Mouse (Mus musculus): Measurements from ENCODE around the gene Polr2a. TPM values are rescaled to one million over a fixed set of nuclear protein-coding genes. Genes with fewer than 3 reads are reported as not detected.

The Polr2a gene
- total and polyA plus RNA-seq, 2 experiments from 2014 or later = 6.6 to 13.4 TPM

- Histone ChIP-seq H3K9me3 (replicated peaks; ENCODE audit: control insufficient read depth, low read length) (no peaks in the 10 kb centered on the region), H3K27ac (ENCODE audit: low read depth) (no peak overlapping the region), H3K4me1 (ENCODE audit: control insufficient read depth, insufficient read depth) (no peaks in the 10 kb centered on the region), H3K4me2 (ENCODE audit: low read depth, low read length) (no peak overlapping the region), H3K4me3 (ENCODE audit: low read depth, low read length) (no peak overlapping the region), H3K27me3 (ENCODE audit: control insufficient read depth, insufficient read depth, low read length) (no peaks in the 10 kb centered on the region), H3K9ac (replicated peaks; ENCODE audit: low read depth, low read length) (no peak overlapping the region), H3K36me3 (replicated peaks; ENCODE audit: control insufficient read depth, insufficient read depth, low read length) (no peaks in the 10 kb centered on the region)
- TF ChIP-seq CTCF (IDR thresholded peaks at IDR 0.05; ENCODE audit: low read depth) (peak; percentile 46), EP300 (IDR thresholded peaks at IDR 0.05; ENCODE audit: low read depth) (no peak)
- DNase-seq (ENCODE audit: low spot score) = no peak
- ATAC-seq (ENCODE audit: insufficient read depth, low read depth) = no peak
- 58% methylated on average over 9 of the region's 9 CpGs for WGBS
Measured at GRCm38 (mm10) chr11:69715482-69715881, 43.0 kb downstream of the Polr2a start.

- H3K27ac ChIP-seq (ENCODE audit: low read depth) = no peak overlapping the region
- H3K36me3 ChIP-seq (replicated peaks; ENCODE audit: control insufficient read depth, insufficient read depth, low read length) = no peaks in the 10 kb centered on the region
- no peak overlapping the region for H3K4me3 ChIP-seq (ENCODE audit: low read depth, low read length)
- H3K9ac ChIP-seq (replicated peaks; ENCODE audit: low read depth, low read length) = no peak overlapping the region
- TF ChIP-seq EP300 (IDR thresholded peaks at IDR 0.05; ENCODE audit: low read depth) = no peak
- no peak for ATAC-seq (ENCODE audit: insufficient read depth, low read depth)
- no peak for DNase-seq (ENCODE audit: low spot score)
- no peaks in the 10 kb centered on the region for H3K4me1 ChIP-seq (ENCODE audit: control insufficient read depth, insufficient read depth)
- H3K27me3 ChIP-seq (ENCODE audit: control insufficient read depth, insufficient read depth, low read length) = no peaks in the 10 kb centered on the region
- H3K4me2 ChIP-seq (ENCODE audit: low read depth, low read length) = no peak overlapping the region
- H3K9me3 ChIP-seq (replicated peaks; ENCODE audit: control insufficient read depth, low read length) = no peaks in the 10 kb centered on the region
- 63% methylated on average over 18 of the region's 18 CpGs for WGBS
Measured at GRCm38 (mm10) chr11:69714636-69715329, 43.7 kb downstream of the Polr2a start.

DNA sequence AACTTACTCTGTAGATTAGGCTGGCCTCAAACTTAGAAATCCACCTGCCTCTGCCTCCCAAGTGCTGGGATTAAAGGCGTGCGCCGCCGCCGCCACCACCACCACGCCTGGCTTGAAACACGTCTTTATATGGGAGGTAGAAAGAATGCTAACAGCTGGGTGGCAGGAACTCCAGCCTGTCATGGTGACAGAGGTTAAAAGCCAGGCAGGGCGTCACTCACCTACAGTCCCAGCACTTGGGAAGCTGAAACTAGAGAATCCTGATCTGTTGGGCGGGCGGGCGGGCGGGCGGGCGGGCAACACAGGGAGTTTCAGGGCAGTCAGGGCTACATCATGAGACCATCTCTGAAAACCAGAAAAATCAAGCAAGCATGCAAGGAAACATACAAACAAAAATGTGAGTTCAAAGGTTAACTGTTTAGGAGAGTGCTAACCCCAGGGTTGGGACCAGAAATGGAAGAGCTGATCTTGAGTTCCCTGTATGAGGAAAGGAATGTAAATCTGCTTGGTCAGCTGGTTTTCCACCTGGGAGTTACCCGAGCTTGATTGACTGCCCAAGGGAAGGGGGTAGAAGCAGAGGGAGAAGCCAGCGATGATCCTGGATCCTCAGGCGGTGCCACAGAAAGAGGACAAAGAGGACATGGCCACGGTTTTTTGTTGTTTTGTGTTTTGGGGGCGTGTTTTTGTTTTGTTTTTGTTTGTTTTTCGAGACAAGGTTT is 45.3 kb downstream of the Polr2a start:
- Histone ChIP-seq H3K9ac (replicated peaks; ENCODE audit: low read depth, low read length) (no peak overlapping the region), H3K27me3 (ENCODE audit: control insufficient read depth, insufficient read depth, low read length) (no peaks in the 10 kb centered on the region), H3K36me3 (replicated peaks; ENCODE audit: control insufficient read depth, insufficient read depth, low read length) (no peaks in the 10 kb centered on the region), H3K9me3 (replicated peaks; ENCODE audit: control insufficient read depth, low read length) (no peaks in the 10 kb centered on the region), H3K27ac (ENCODE audit: low read depth) (no peak overlapping the region), H3K4me1 (ENCODE audit: control insufficient read depth, insufficient read depth) (no peaks in the 10 kb centered on the region), H3K4me3 (ENCODE audit: low read depth, low read length) (no peak overlapping the region), H3K4me2 (ENCODE audit: low read depth, low read length) (no peak overlapping the region)
- DNase-seq (ENCODE audit: low spot score) = no peak
- 81% methylated on average over 20 of the region's 20 CpGs for WGBS
- no peak for ATAC-seq (ENCODE audit: insufficient read depth, low read depth)
- no peak for TF ChIP-seq CTCF (IDR thresholded peaks at IDR 0.05; ENCODE audit: low read depth)
- no peak for TF ChIP-seq EP300 (IDR thresholded peaks at IDR 0.05; ENCODE audit: low read depth)

DNA sequence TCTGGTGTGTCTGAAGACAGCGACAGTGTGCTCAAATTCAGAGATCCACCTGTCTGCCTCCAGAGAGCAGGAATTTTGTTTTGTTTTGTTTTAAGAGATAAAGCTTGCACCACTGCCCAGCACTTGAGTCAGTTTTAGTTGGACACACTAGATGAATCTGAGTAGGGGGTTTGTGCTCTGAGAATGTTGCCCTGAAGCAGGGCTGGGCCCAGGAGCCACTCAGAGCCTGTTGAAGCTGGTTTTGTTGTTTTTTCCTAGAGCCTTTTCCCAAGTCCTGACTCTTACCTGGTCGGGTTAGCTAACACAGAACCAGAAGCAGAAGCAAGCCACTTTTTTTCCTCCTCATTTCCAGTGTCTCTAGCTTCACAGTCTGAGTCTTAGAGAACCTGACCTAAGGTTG is 47.4 kb downstream of the Polr2a start:
- Histone ChIP-seq H3K9ac (replicated peaks; ENCODE audit: low read depth, low read length) (no peak overlapping the region), H3K27ac (ENCODE audit: low read depth) (no peak overlapping the region), H3K4me1 (ENCODE audit: control insufficient read depth, insufficient read depth) (peaks cover 11% of the 10 kb centered on the region; the same call in 1 of the 2 replicates), H3K4me2 (ENCODE audit: low read depth, low read length) (no peak overlapping the region), H3K4me3 (ENCODE audit: low read depth, low read length) (no peak overlapping the region), H3K27me3 (ENCODE audit: control insufficient read depth, insufficient read depth, low read length) (no peaks in the 10 kb centered on the region), H3K9me3 (replicated peaks; ENCODE audit: control insufficient read depth, low read length) (no peaks in the 10 kb centered on the region), H3K36me3 (replicated peaks; ENCODE audit: control insufficient read depth, insufficient read depth, low read length) (no peaks in the 10 kb centered on the region)
- TF ChIP-seq EP300 (IDR thresholded peaks at IDR 0.05; ENCODE audit: low read depth) = no peak
- TF ChIP-seq CTCF (IDR thresholded peaks at IDR 0.05; ENCODE audit: low read depth) = no peak
- WGBS = 80% methylated on average over 2 of the region's 2 CpGs
- no peak for DNase-seq (ENCODE audit: low spot score)
- no peak for ATAC-seq (ENCODE audit: insufficient read depth, low read depth)

DNA sequence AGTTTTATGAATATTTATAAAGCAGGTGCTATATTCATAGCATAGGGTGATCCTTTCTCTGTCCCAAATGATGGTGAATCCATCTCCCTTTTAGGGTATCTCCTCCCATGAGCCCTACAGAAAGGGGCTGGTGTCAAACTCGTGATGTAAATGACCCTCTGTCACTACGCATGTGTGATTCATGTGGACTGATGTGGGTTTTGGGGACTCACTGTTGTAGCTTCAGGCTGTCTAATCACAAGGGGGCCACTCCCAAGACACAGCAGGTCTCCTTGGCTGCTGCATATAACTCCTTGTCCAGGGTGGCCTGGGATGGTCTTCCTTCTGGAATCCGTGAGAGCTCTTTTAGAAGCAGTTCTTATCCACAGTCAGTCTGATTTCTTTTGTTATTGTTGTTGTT is 48.0 kb downstream of the Polr2a start:
- no peak overlapping the region for H3K27ac ChIP-seq (ENCODE audit: low read depth)
- ATAC-seq (ENCODE audit: insufficient read depth, low read depth) = no peak

More for the DNA sequence above, 48.0 kb downstream of the Polr2a start:
- no peak overlapping the region for H3K4me3 ChIP-seq (ENCODE audit: low read depth, low read length)
- no peak overlapping the region for H3K9ac ChIP-seq (replicated peaks; ENCODE audit: low read depth, low read length)
- H3K4me2 ChIP-seq (ENCODE audit: low read depth, low read length) = no peak overlapping the region
- no peak for TF ChIP-seq CTCF (IDR thresholded peaks at IDR 0.05; ENCODE audit: low read depth)
- TF ChIP-seq EP300 (IDR thresholded peaks at IDR 0.05; ENCODE audit: low read depth) = no peak
- WGBS = 73% methylated on average over 3 of the region's 3 CpGs
- no peaks in the 10 kb centered on the region for H3K27me3 ChIP-seq (ENCODE audit: control insufficient read depth, insufficient read depth, low read length)
- peaks cover 11% of the 10 kb centered on the region; the same call in 1 of the 2 replicates for H3K4me1 ChIP-seq (ENCODE audit: control insufficient read depth, insufficient read depth)
- H3K36me3 ChIP-seq (replicated peaks; ENCODE audit: control insufficient read depth, insufficient read depth, low read length) = no peaks in the 10 kb centered on the region
- no peaks in the 10 kb centered on the region for H3K9me3 ChIP-seq (replicated peaks; ENCODE audit: control insufficient read depth, low read length)
- no peak for DNase-seq (ENCODE audit: low spot score)
